Mouse (Mus musculus) myocyte (in vitro differentiated cells): ENCODE results near the gene Fndc11. TPM values are rescaled to one million over a fixed set of nuclear protein-coding genes. Genes with fewer than 3 reads are reported as not detected.

Experiments used
- H3K27me3 ChIP-seq: one replicate; pipeline ENCODE4 v1.6.1; 2011; ENCODE audit not compliant: control insufficient read depth, insufficient read depth, insufficient read length
- H3K36me3 ChIP-seq: one replicate; pipeline ENCODE4 v1.6.1; 2011; ENCODE audit not compliant: control insufficient read depth, insufficient read depth
- H3K4me2 ChIP-seq: one replicate; pipeline ENCODE4 v1.6.1; 2011; ENCODE audit warnings: low read depth, control low read depth
- H3K4me3 ChIP-seq: one replicate; pipeline ENCODE4 v1.5.1; 2011; ENCODE audit warnings: mild to moderate bottlenecking, control low read depth, moderate library complexity
- H3K79me2 ChIP-seq: one replicate; pipeline ENCODE4 v1.6.1; 2011; ENCODE audit not compliant: control insufficient read depth, insufficient read depth
- H3ac ChIP-seq: one replicate; pipeline ENCODE4 v1.6.1; 2011; ENCODE audit not compliant: control insufficient read depth, insufficient read length
- CEBPB ChIP-seq: IDR thresholded peaks from 2 replicates; pipeline ENCODE4 v1.6.1; 2011; ENCODE audit warnings: mild to moderate bottlenecking, moderate library complexity; ENCODE audit not compliant: poor library complexity, insufficient read depth, severe bottlenecking
- E2F4 ChIP-seq: IDR thresholded peaks from one replicate; pipeline ENCODE4 v1.6.1; 2011; ENCODE audit warnings: mild to moderate bottlenecking, control low read depth, moderate library complexity; ENCODE audit not compliant: insufficient read depth
- MAX ChIP-seq: IDR thresholded peaks from one replicate; pipeline ENCODE4 v1.6.1; 2011; ENCODE audit warnings: low read depth, mild to moderate bottlenecking, control low read depth
- MYOD1 ChIP-seq, 3 experiments: IDR thresholded peaks; one replicate each; pipeline ENCODE4 v1.6.1; 2011; ENCODE audit warnings: control low read depth in 2 of 3, low read depth in 2 of 3, mild to moderate bottlenecking in 2 of 3, moderate library complexity in 1 of 3; ENCODE audit not compliant: insufficient read length in 2 of 3, control insufficient read depth in 1 of 3
- MYOG ChIP-seq, 3 experiments: IDR thresholded peaks; one replicate each; pipeline ENCODE4 v1.6.1; 2011; ENCODE audit warnings: control low read depth in 2 of 3, low read depth in 2 of 3, mild to moderate bottlenecking in 2 of 3; ENCODE audit not compliant: insufficient read length in 2 of 3, control insufficient read depth in 1 of 3, insufficient read depth in 1 of 3
- POLR2A ChIP-seq: IDR thresholded peaks from one replicate; pipeline ENCODE4 v1.6.1; 2011; ENCODE audit warnings: low read depth, mild to moderate bottlenecking, control low read depth, moderate library complexity; ENCODE audit not compliant: insufficient read length
- POLR2AphosphoS2 ChIP-seq: IDR thresholded peaks from one replicate; pipeline ENCODE4 v1.6.1; 2011; ENCODE audit warnings: low read depth, control low read depth; ENCODE audit not compliant: insufficient read length
- REST ChIP-seq: IDR thresholded peaks from one replicate; pipeline ENCODE4 v1.6.1; 2011; ENCODE audit warnings: mild to moderate bottlenecking, control low read depth, moderate library complexity; ENCODE audit not compliant: insufficient read depth, insufficient read length
- SRF ChIP-seq: IDR thresholded peaks from one replicate; pipeline ENCODE4 v1.6.1; 2011; ENCODE audit warnings: low read depth; ENCODE audit not compliant: control insufficient read depth, insufficient read length
- TCF12 ChIP-seq: IDR thresholded peaks from one replicate; pipeline ENCODE4 v1.6.1; 2011; ENCODE audit warnings: mild to moderate bottlenecking, control low read depth; ENCODE audit not compliant: poor library complexity, insufficient read depth, severe bottlenecking
- TCF3 ChIP-seq: IDR thresholded peaks from one replicate; pipeline ENCODE4 v1.6.1; 2011; ENCODE audit warnings: low read depth, control low read depth; ENCODE audit not compliant: insufficient read length
- USF1 ChIP-seq: IDR thresholded peaks from one replicate; pipeline ENCODE4 v1.6.1; 2011; ENCODE audit warnings: low read depth, mild to moderate bottlenecking, control low read depth, moderate library complexity
- polyA plus RNA-seq: library from polyadenylated mRNA; unstranded; fragments of >200 nt; fragmentation: generic; extraction: Trizol; gene quantifications from one replicate; pipeline ENCODE4 v1.2.1, GENCODE M21; 2012; ENCODE audit warnings: missing spikeins

The Fndc11 gene
- polyA plus RNA-seq, 1 experiment: not detected

- Histone ChIP-seq H3K4me2 (no peak overlapping the region), H3K79me2 (no peaks in the 10 kb centered on the region), H3K36me3 (no peaks in the 10 kb centered on the region), H3ac (no peak overlapping the region), H3K27me3 (no peaks in the 10 kb centered on the region), H3K4me3 (no peak overlapping the region)
- TF ChIP-seq MAX (no peak), TCF12 (no peak), USF1 (no peak), MYOG (IDR thresholded peaks at IDR 0.05; ENCODE audit: control insufficient read depth in 1 of 3, insufficient read depth in 1 of 3, insufficient read length in 2 of 3, low read depth in 2 of 3) (no peak), CEBPB (no peak), MYOD1 (IDR thresholded peaks at IDR 0.05; ENCODE audit: control insufficient read depth in 1 of 3, insufficient read length in 2 of 3, low read depth in 2 of 3) (no peak), POLR2AphosphoS2 (no peak), REST (no peak), E2F4 (no peak), SRF (no peak)
Measured at GRCm38 (mm10) chr2:181231171-181231570, 11.4 kb downstream of the Fndc11 start.

- H3K36me3 ChIP-seq: no peaks in the 10 kb centered on the region
- no peaks in the 10 kb centered on the region for H3K79me2 ChIP-seq
- no peak for TF ChIP-seq SRF
- no peak for TF ChIP-seq MAX
- no peak for TF ChIP-seq MYOD1 (IDR thresholded peaks at IDR 0.05; ENCODE audit: control insufficient read depth in 1 of 3, insufficient read length in 2 of 3, low read depth in 2 of 3)
- TF ChIP-seq TCF12: no peak
- TF ChIP-seq TCF3: no peak
- no peak for TF ChIP-seq E2F4
- TF ChIP-seq CEBPB: no peak
- TF ChIP-seq REST: no peak
- no peak for TF ChIP-seq MYOG (IDR thresholded peaks at IDR 0.05; ENCODE audit: control insufficient read depth in 1 of 3, insufficient read depth in 1 of 3, insufficient read length in 2 of 3, low read depth in 2 of 3)
- TF ChIP-seq USF1: no peak
- no peak for TF ChIP-seq POLR2AphosphoS2
- TF ChIP-seq POLR2A: no peak
- no peak overlapping the region for H3ac ChIP-seq
- no peak overlapping the region for H3K4me3 ChIP-seq
- no peak overlapping the region for H3K4me2 ChIP-seq
- H3K27me3 ChIP-seq: no peaks in the 10 kb centered on the region
Measured at GRCm38 (mm10) chr2:181233443-181233842, 13.6 kb downstream of the Fndc11 start.

- Histone ChIP-seq H3K79me2 (no peaks in the 10 kb centered on the region), H3K27me3 (no peaks in the 10 kb centered on the region), H3K36me3 (no peaks in the 10 kb centered on the region), H3K4me3 (no peak overlapping the region), H3K4me2 (no peak overlapping the region), H3ac (no peak overlapping the region)
- no peak for TF ChIP-seq MAX
- no peak for TF ChIP-seq REST
- no peak for TF ChIP-seq USF1
Measured at GRCm38 (mm10) chr2:181234680-181235079, 14.9 kb downstream of the Fndc11 start.

- Histone ChIP-seq H3K4me2 (no peak overlapping the region), H3K79me2 (no peaks in the 10 kb centered on the region)
- TF ChIP-seq POLR2A (no peak), USF1 (no peak), E2F4 (no peak), TCF12 (no peak), TCF3 (no peak), SRF (no peak), MYOG (IDR thresholded peaks at IDR 0.05; ENCODE audit: control insufficient read depth in 1 of 3, insufficient read depth in 1 of 3, insufficient read length in 2 of 3, low read depth in 2 of 3) (no peak), MYOD1 (IDR thresholded peaks at IDR 0.05; ENCODE audit: control insufficient read depth in 1 of 3, insufficient read length in 2 of 3, low read depth in 2 of 3) (no peak), REST (no peak), CEBPB (no peak), POLR2AphosphoS2 (no peak)
Measured at GRCm38 (mm10) chr2:181235681-181236566, 16.1 kb downstream of the Fndc11 start.

More at GRCm38 (mm10) chr2:181235681-181236566, 16.1 kb downstream of the Fndc11 start:
- Histone ChIP-seq H3K36me3 (no peaks in the 10 kb centered on the region), H3ac (no peak overlapping the region), H3K4me3 (no peak overlapping the region), H3K27me3 (no peaks in the 10 kb centered on the region)
